Comparison of ENCODE assay signal across 25 mouse cellular contexts in genomic region chr1:134200481-134200880, GRCm38 (mm10). TPM values are rescaled to one million over a fixed set of nuclear protein-coding genes. Genes with fewer than 3 reads are reported as not detected.
"Had no signal": no experiment of that assay in that cellular context is flagged by ENCODE, and none has a peak within 500 bp of the region (broad histone marks: within the 10 kb centered on the region; RNA-seq: fewer than 3 reads in every experiment).

No protein-coding gene starts in this region.

- H3K9me3 ChIP-seq: lung, embryonic 15.5 days; megakaryocyte, embryonic 14.5 days; midbrain, embryonic 13.5 days; midbrain, embryonic 15.5 days; neural tube, embryonic 13.5 days; neural tube, embryonic 15.5 days; stomach, embryonic 15.5 days had no signal

- H3K9ac ChIP-seq: lung, embryonic 15.5 days; midbrain, embryonic 13.5 days; midbrain, embryonic 15.5 days; neural tube, embryonic 13.5 days; neural tube, embryonic 15.5 days; stomach, embryonic 15.5 days had no signal

- H3K4me3 ChIP-seq: lung, embryonic 15.5 days; megakaryocyte, embryonic 14.5 days; midbrain, embryonic 13.5 days; midbrain, embryonic 15.5 days; neural tube, embryonic 13.5 days; neural tube, embryonic 15.5 days; stomach, embryonic 15.5 days had no signal

- H3K36me3 ChIP-seq: lung, embryonic 15.5 days; midbrain, embryonic 13.5 days; midbrain, embryonic 15.5 days; neural tube, embryonic 13.5 days; neural tube, embryonic 15.5 days; stomach, embryonic 15.5 days had no signal

- ATAC-seq: midbrain, embryonic 13.5 days; midbrain, embryonic 15.5 days had no signal

- DNase-seq: lung, adult 2 months; lung, postnatal 14 days; lung, postnatal 36 days; retina, postnatal 1 day; right cerebral cortex, adult 18-20 months; right cerebral cortex, postnatal 25 days; right cerebral cortex, postnatal 4 days; spleen, adult 18-20 months; thymus, adult 2 months; thymus, postnatal 25 days; thymus, postnatal 4 days had no signal

- H3K4me2 ChIP-seq: lung, embryonic 15.5 days; midbrain, embryonic 11.5 days; midbrain, embryonic 13.5 days; midbrain, embryonic 15.5 days; neural tube, embryonic 13.5 days; neural tube, embryonic 15.5 days; stomach, embryonic 15.5 days had no signal

- H3K27ac ChIP-seq: lung, embryonic 15.5 days; macrophage; midbrain, embryonic 13.5 days; midbrain, embryonic 15.5 days; neural tube, embryonic 13.5 days; neural tube, embryonic 15.5 days; stomach, embryonic 15.5 days; stomach, postnatal 0 days had no signal

- H3K27me3 ChIP-seq: lung, embryonic 15.5 days; midbrain, embryonic 15.5 days; neural tube, embryonic 13.5 days; neural tube, embryonic 15.5 days; stomach, embryonic 15.5 days had no signal

RNA-seq across cellular contexts. Expression of gene Mybph, which starts 7.2 kb away (rescaled TPM):
- total RNA-seq: midbrain, postnatal 0 days; monocyte, adult 5-6 weeks had no signal
- polyA plus RNA-seq: macrophage; midbrain, postnatal 0 days; urinary bladder, adult 2 months had no signal

RNA-seq across cellular contexts. Expression of gene Adora1, which starts 34.8 kb away (rescaled TPM):
- total RNA-seq: megakaryocyte progenitor cell, adult 5-6 weeks; monocyte, adult 5-6 weeks had no signal
- polyA plus RNA-seq: macrophage had no signal
